Mouse (Mus musculus): ENCODE measurements around the gene Rad23a. TPM values are rescaled to one million over a fixed set of nuclear protein-coding genes. Genes with fewer than 3 reads are reported as not detected.

Rad23a gene
- total and polyA plus RNA-seq, 2 experiments = 28.2 to 68.4 TPM

DNA sequence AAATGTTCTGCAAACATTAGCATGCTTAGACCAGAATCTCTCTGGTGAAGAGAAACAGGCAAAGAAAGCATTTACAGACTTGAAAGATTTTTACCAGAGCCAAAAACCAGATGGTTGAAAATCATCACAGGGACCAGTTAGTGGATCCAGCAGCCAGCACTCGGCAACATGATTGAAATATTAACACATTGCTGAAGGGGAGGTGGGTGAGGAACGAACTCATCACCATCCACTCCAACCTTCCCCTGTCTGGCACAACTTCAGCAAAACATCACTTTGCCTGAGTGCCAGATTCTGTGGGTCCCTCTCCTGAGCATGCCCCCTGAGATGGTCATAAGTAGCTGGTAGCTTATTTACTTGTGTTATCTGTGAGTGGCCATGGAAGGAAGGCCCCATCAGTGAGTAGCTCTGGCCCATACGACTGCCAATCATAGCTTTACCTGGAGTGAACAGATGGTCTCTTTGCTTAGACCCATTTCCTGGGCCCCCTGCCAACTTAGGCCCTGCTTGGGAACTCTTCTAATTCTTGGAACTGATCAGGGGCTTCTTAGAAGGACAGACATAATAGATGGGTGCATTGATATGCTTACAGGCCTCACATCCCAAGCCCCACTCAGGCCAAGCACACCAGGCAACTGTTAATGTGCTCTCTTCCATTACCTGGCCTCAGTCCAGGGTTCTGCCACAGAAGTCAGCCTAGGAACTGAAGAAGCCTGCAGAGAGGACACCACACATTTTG is 37.0 kb upstream of the Rad23a start:
- H3K27ac ChIP-seq (replicated peaks; ENCODE audit: insufficient read depth, low read depth, low read length) = no peak overlapping the region
- H3K4me1 ChIP-seq (ENCODE audit: control insufficient read depth, insufficient read depth, low read length) = 0 out of 2 replicates have a peak, but pooled peaks cover 3% of the 10 kb centered on the region
- no peak overlapping the region for H3K4me3 ChIP-seq (ENCODE audit: insufficient read depth, low read depth, low read length)

DNA sequence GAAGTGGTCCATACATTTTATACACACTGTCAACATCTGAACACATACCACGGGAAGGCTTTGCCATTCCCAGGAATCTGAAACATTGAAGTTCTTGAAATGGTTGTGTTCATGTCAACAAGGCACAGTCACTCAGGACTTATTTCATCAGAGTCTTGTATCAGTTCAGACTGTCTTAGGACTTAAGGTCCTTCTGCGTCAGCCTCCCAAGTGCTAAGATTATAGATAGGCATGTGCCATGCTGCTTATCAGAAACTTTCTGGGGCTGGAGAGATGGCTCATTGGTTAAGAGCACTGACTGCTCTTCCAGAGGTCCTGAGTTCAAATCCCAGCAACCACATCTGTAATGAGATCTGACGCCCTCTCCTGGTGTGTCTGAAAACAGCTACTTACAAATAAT is 33.9 kb upstream of the Rad23a start:
- TF ChIP-seq POLR2A (IDR thresholded peaks at IDR 0.05; ENCODE audit: extremely low read depth, insufficient read depth, low read length) (no peak), CTCF (IDR thresholded peaks at IDR 0.05; ENCODE audit: low read depth, low read length) (no peak)
- Histone ChIP-seq H3K27me3 (ENCODE audit: control insufficient read depth, insufficient read depth, low read length) (no peaks in the 10 kb centered on the region), H3K79me2 (ENCODE audit: control insufficient read depth, insufficient read depth, low read length) (no peaks in the 10 kb centered on the region), H3K4me1 (ENCODE audit: control insufficient read depth, insufficient read depth, low read length) (peaks cover 8% of the 10 kb centered on the region; the same call in 1 of the 2 replicates), H3K27ac (replicated peaks; ENCODE audit: insufficient read depth, low read depth, low read length) (no peak overlapping the region), H3K36me3 (ENCODE audit: control insufficient read depth, insufficient read depth, low read length) (no peaks in the 10 kb centered on the region), H3K4me3 (ENCODE audit: insufficient read depth, low read depth, low read length) (no peak overlapping the region), H3K9ac (ENCODE audit: low read depth, low read length) (no peak overlapping the region)
- no peak for DNase-seq (ENCODE audit: extremely low read depth, low read depth, low spot score)
- WGBS = 94% methylated on average over 3 of the region's 3 CpGs

More for the DNA sequence above, 37.0 kb upstream of the Rad23a start:
- 81% methylated on average over 3 of the region's 3 CpGs for WGBS
- Histone ChIP-seq H3K27me3 (ENCODE audit: control insufficient read depth, insufficient read depth, low read length) (no peaks in the 10 kb centered on the region), H3K9ac (ENCODE audit: low read depth, low read length) (no peak overlapping the region), H3K36me3 (ENCODE audit: control insufficient read depth, insufficient read depth, low read length) (no peaks in the 10 kb centered on the region), H3K79me2 (ENCODE audit: control insufficient read depth, insufficient read depth, low read length) (no peaks in the 10 kb centered on the region)
- no peak for DNase-seq (ENCODE audit: extremely low read depth, low read depth, low spot score)
- TF ChIP-seq CTCF (IDR thresholded peaks at IDR 0.05; ENCODE audit: low read depth, low read length) (no peak), POLR2A (IDR thresholded peaks at IDR 0.05; ENCODE audit: extremely low read depth, insufficient read depth, low read length) (no peak)

DNA sequence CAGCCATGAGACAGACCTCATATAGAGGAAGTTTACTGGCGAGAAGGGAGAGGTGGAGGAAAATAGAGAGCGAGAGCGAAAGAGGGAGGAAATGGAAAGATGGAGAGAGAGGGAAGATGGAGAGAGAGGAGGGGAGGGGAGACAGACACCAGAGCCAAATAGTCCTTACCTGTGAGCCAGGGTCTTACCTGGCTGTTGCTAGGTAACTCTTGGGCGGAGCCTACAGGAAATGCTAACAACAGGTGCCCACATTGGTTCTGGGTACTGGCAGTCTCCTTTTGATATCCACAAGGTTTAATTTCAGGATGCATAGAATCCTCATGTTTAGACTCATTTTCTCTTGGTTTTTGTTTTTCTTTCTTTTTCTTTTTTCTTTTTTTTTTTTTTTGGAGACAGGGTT is 32.6 kb upstream of the Rad23a start:
- 98% methylated on average over 4 of the region's 4 CpGs for whole genome bisulfite sequencing
- DNase-seq (ENCODE audit: extremely low read depth, low read depth, low spot score) = no peak
- Histone ChIP-seq H3K27me3 (ENCODE audit: control insufficient read depth, insufficient read depth, low read length) (no peaks in the 10 kb centered on the region), H3K4me1 (ENCODE audit: control insufficient read depth, insufficient read depth, low read length) (peaks cover 8% of the 10 kb centered on the region; the same call in 1 of the 2 replicates), H3K79me2 (ENCODE audit: control insufficient read depth, insufficient read depth, low read length) (no peaks in the 10 kb centered on the region), H3K36me3 (ENCODE audit: control insufficient read depth, insufficient read depth, low read length) (peaks cover 2% of the 10 kb centered on the region; the same call in 1 of the 2 replicates), H3K9ac (ENCODE audit: low read depth, low read length) (no peak overlapping the region), H3K4me3 (ENCODE audit: insufficient read depth, low read depth, low read length) (no peak overlapping the region), H3K27ac (replicated peaks; ENCODE audit: insufficient read depth, low read depth, low read length) (no peak overlapping the region)
- TF ChIP-seq POLR2A (IDR thresholded peaks at IDR 0.05; ENCODE audit: extremely low read depth, insufficient read depth, low read length) = no peak
- TF ChIP-seq CTCF (IDR thresholded peaks at IDR 0.05; ENCODE audit: low read depth, low read length) = no peak

DNA sequence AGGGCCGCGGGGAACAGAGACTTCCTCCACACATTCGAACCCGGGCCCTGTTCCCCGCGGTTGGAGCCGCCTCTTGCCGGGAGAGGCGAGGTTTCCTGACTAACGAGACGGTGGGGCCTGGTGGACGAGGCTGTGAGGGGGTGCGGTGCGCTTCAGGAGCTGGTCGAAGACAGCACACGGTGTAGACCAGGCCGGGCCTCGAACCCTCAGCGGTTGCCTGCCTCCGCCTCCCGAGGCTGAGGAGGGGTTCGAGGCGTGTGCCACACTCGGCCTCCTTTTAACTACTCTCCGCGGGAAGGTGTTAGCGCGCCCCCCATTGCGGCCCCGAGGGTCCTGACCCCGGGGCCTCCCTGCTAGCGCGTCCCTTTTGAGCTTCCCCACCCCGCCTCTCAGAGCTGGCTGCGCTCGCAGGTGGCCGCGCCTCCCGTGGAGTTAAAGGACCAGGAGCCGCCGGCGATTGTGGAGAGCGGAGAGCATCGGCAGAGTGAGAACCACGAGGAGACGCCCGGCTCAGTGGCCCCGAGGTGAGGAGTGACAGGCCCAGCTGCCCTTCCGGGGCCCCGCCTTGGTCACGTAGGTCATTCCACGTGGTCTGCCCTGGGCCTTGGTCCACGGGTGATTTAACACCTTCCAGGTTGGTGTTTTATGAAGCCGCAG is 32.0 kb upstream of the Rad23a start:
- WGBS = 5% methylated on average over 52 of the region's 54 CpGs
- Histone ChIP-seq H3K9ac (ENCODE audit: low read depth, low read length) (peak overlapping the region; percentile 54), H3K36me3 (ENCODE audit: control insufficient read depth, insufficient read depth, low read length) (peaks cover 2% of the 10 kb centered on the region; the same call in 1 of the 2 replicates), H3K27me3 (ENCODE audit: control insufficient read depth, insufficient read depth, low read length) (no peaks in the 10 kb centered on the region), H3K4me1 (ENCODE audit: control insufficient read depth, insufficient read depth, low read length) (peaks cover 8% of the 10 kb centered on the region; the same call in 1 of the 2 replicates), H3K79me2 (ENCODE audit: control insufficient read depth, insufficient read depth, low read length) (no peaks in the 10 kb centered on the region), H3K27ac (replicated peaks; ENCODE audit: insufficient read depth, low read depth, low read length) (no peak overlapping the region), H3K4me3 (ENCODE audit: insufficient read depth, low read depth, low read length) (peak overlapping the region; percentile 52)
- DNase-seq (ENCODE audit: extremely low read depth, low read depth, low spot score) = no peak
- TF ChIP-seq POLR2A (IDR thresholded peaks at IDR 0.05; ENCODE audit: extremely low read depth, insufficient read depth, low read length) (no peak), CTCF (IDR thresholded peaks at IDR 0.05; ENCODE audit: low read depth, low read length) (no peak)

DNA sequence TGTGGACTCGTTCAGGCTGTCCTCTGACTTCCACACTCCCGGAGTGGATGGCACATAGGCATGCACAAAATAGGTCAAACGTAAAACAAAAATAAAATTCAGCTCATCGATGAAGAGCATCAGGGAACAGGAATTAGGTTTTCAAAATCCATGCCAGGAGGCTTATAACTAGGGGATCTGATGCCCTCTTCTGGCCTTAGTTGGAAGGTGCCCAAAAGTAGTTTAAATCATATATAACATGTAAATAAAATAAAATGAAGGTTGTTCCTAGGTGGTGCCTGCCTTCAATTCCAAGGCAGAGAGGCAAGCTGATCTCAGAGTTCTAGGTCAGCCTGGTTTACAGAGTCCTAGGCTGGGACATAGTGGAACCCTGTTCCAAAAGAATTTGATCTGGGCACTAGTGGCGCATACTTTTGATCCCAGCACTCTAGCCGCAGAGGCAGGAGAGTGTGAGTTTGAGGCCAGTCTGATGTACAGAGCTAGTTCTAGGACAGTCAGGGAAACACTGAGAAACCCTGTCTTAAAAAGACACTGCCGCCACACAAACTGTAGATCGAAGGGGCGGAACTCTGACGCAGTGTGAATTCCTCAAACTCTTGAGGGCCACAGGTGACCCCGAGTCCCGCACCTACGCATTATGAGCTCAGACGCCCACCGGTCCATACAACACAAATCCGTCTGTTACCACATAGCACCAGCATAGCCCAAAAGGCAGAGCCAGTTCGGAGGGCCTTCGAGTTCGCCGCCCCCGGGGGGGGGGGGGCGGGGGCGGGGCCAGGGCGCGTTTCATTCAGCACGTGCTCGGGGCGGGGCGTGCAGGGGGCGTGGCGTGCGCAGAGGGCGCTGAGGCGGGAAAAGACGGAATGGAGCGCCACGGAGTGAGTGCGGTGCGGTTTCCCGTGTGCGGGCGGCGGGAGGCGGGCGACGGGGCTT is 31.2 kb upstream of the Rad23a start, which contains the start of gene Syce2:
TSS of gene Syce2 (plus strand) at position 736 of the 933 bp plus-strand sequence.
- peak; percentile 48 for DNase-seq (ENCODE audit: extremely low read depth, low read depth, low spot score)
- TF ChIP-seq CTCF (IDR thresholded peaks at IDR 0.05; ENCODE audit: low read depth, low read length) (no peak), POLR2A (IDR thresholded peaks at IDR 0.05; ENCODE audit: extremely low read depth, insufficient read depth, low read length) (no peak)
- Histone ChIP-seq H3K4me3 (ENCODE audit: insufficient read depth, low read depth, low read length) (peak within 1 kb of the TSS; percentile 52), H3K27me3 (ENCODE audit: control insufficient read depth, insufficient read depth, low read length) (no peaks in the 10 kb centered on the region), H3K9ac (ENCODE audit: low read depth, low read length) (peak within 1 kb of the TSS; percentile 54), H3K36me3 (ENCODE audit: control insufficient read depth, insufficient read depth, low read length) (peaks cover 2% of the 10 kb centered on the region; the same call in 1 of the 2 replicates), H3K79me2 (ENCODE audit: control insufficient read depth, insufficient read depth, low read length) (no peaks in the 10 kb centered on the region), H3K27ac (replicated peaks; ENCODE audit: insufficient read depth, low read depth, low read length) (no peak within 1 kb of the TSS; the same call in 1 of the 2 replicates), H3K4me1 (ENCODE audit: control insufficient read depth, insufficient read depth, low read length) (peaks cover 8% of the 10 kb centered on the region; the same call in 1 of the 2 replicates)
- 11% methylated on average over 30 of the region's 46 CpGs for whole genome bisulfite sequencing
